Mouse (Mus musculus) thymus, postnatal 14 days (tissue): ENCODE data around the gene Defa22.
"Not testable (repeated sequence)": the region's sequence is repeated elsewhere in the genome, so short reads cannot be mapped to it uniquely, and the experiment has no call there.

Source experiments
- DNase-seq: peaks from one replicate; pipeline ENCODE4 v3.0.0; 2021

Defa22 gene

DNA sequence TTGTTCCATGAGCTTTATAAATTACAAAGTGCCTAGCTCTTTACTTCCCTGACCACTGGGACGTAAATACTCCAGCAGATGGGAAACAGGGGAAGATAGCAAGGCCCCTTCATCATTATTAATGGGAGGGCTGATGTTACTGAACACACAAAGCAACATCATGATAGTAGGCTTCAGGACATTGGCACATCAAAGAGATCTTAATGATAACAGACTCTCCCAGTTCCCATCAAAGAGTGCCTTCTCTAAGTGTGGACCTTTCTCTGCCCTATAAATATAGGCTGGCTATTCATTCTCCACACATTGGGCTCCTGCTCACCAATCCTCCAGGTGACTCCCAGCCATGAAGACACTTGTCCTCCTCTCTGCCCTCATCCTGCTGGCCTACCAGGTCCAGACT, at the start of gene Defa22:
Gene Defa22 (plus strand): TSS at position 301 of the 400 bp plus-strand sequence.
- not testable (repeated sequence) for DNase-seq

DNA sequence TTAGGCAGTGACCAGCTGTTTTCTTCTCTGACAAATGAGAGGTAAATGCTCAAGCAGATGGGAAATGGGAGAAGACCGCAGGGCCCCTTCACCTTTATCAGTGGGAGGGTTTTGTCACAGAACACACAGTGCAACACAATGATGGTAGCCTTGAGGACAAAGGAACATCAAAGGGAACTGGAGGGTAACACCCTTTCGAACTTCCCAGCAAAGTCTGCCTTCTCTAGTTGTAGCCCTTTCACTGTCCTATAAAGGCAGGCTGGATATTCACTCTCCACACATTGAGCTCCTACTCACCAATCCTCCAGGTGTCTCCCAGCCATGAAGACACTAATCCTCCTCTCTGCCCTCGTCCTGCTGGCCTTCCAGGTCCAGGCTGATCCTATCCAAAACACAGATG, 27.7 kb upstream of the Defa22 start, which contains the start of gene Defa30:
Gene Defa30 (plus strand): TSS at position 301 of the 400 bp plus-strand sequence.
- DNase-seq = not testable (repeated sequence)

- not testable (repeated sequence) for DNase-seq
Measured at GRCm38 (mm10) chr8:21191314-21191713, 29.2 kb downstream of the Defa22 start, which contains the start of gene Defa31. Defa31 (plus strand) TSS chr8:21191614.

DNA sequence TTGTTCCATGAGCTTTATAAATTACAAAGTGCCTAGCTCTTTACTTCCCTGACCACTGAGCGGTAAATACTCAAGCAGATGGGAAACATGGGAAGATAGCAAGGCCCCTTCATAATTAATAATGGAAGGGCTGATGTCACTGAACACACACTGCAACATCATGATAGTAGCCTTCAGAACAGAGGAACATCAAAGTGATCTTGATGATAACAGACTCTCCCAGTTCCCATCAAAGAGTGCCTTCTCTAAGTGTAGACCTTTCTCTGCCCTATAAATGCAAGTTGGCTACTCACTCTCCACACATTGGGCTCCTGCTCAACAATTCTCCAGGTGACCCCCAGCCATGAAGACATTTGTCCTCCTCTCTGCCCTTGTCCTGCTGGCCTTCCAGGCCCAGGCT, 39.2 kb downstream of the Defa22 start, which contains the start of gene Gm15293:
Gene Gm15293 (plus strand): TSS at position 301 of the 400 bp plus-strand sequence.
- not testable (repeated sequence) for DNase-seq
